Mouse (Mus musculus) MEL (cell line): ENCODE results near the gene Gnaq. TPM values are rescaled to one million over a fixed set of nuclear protein-coding genes. Genes with fewer than 3 reads are reported as not detected.

Experiments
- DNase-seq: peaks from one replicate; pipeline ENCODE4 v3.0.0; 2011; ENCODE audit warnings: low read depth, low spot score
- H3K27ac ChIP-seq: 2 replicates; pipeline ENCODE4 v1.5.1; 2012; ENCODE audit warnings: low read depth, mild to moderate bottlenecking, control low read depth, low read length, moderate library complexity; ENCODE audit not compliant: control insufficient read depth
- H3K27me3 ChIP-seq, 2 experiments: fragments of 150-350 bp in 1 of 2; sonication (generic) in 1 of 2; 2 replicates each; pipeline ENCODE4 v1.6.1; 2012; ENCODE audit warnings: low read length in 2 of 2, mild to moderate bottlenecking in 2 of 2, improper control_type of control experiment in 1 of 2, moderate library complexity in 1 of 2; ENCODE audit not compliant: insufficient read depth in 2 of 2, control insufficient read depth in 1 of 2
- H3K36me3 ChIP-seq, 2 experiments: 2 replicates each; pipeline ENCODE4 v1.6.1; 2012 to 2014; ENCODE audit warnings: low read length in 2 of 2, improper control_type of control experiment in 1 of 2, inconsistent platforms in 1 of 2, mild to moderate bottlenecking in 1 of 2; ENCODE audit not compliant: insufficient read depth in 2 of 2, control insufficient read depth in 1 of 2
- H3K4me1 ChIP-seq, 2 experiments: fragments of 150-350 bp in 1 of 2; sonication (generic) in 1 of 2; 2 replicates each; pipeline ENCODE4 v1.6.1; 2012; ENCODE audit warnings: low read length in 2 of 2, improper control_type of control experiment in 1 of 2, mild to moderate bottlenecking in 1 of 2; ENCODE audit not compliant: insufficient read depth in 2 of 2, control insufficient read depth in 1 of 2
- H3K4me3 ChIP-seq, 2 experiments: fragments of 150-350 bp in 1 of 2; sonication (generic) in 1 of 2; 2 replicates each; pipeline ENCODE4 v1.5.1; 2012; ENCODE audit warnings: low read depth in 2 of 2, low read length in 2 of 2, mild to moderate bottlenecking in 2 of 2, moderate library complexity in 2 of 2, control low read depth in 1 of 2, improper control_type of control experiment in 1 of 2; ENCODE audit not compliant: control insufficient read depth in 1 of 2, insufficient read depth in 1 of 2
- H3K79me2 ChIP-seq: 2 replicates; pipeline ENCODE4 v1.6.1; 2012; ENCODE audit warnings: mild to moderate bottlenecking, low read length, moderate library complexity; ENCODE audit not compliant: control insufficient read depth, poor library complexity, insufficient read depth
- H3K9ac ChIP-seq: 2 replicates; pipeline ENCODE4 v1.6.1; 2012; ENCODE audit warnings: low read depth, mild to moderate bottlenecking, control low read depth, low read length, moderate library complexity; ENCODE audit not compliant: control insufficient read depth, poor library complexity, severe bottlenecking
- H3K9me3 ChIP-seq: fragments of 150-350 bp; sonication (generic); replicated peaks from 2 replicates; pipeline ENCODE4 v1.6.1; 2012; ENCODE audit warnings: mild to moderate bottlenecking, low read length, improper control_type of control experiment, moderate library complexity; ENCODE audit not compliant: insufficient read depth
- BHLHE40 ChIP-seq: IDR thresholded peaks from 2 replicates; pipeline ENCODE4 v1.6.1; 2012; ENCODE audit warnings: low read depth, mild to moderate bottlenecking, inconsistent platforms, low read length, improper control_type of control experiment, borderline replicate concordance
- CHD2 ChIP-seq: IDR thresholded peaks from 2 replicates; pipeline ENCODE4 v1.6.1; 2011; ENCODE audit warnings: low read length, improper control_type of control experiment
- CTCF ChIP-seq, 3 experiments: IDR thresholded peaks in 2 of 3; conservative IDR thresholded peaks in 1 of 3; 2 replicates each; pipeline ENCODE4 v1.5.1; 2011 to 2012; ENCODE audit warnings: low read length in 3 of 3, low read depth in 2 of 3, mild to moderate bottlenecking in 2 of 3, improper control_type of control experiment in 1 of 3, inconsistent platforms in 1 of 3, mixed read lengths in 1 of 3, moderate library complexity in 1 of 3; ENCODE audit not compliant: control insufficient read depth in 1 of 3, insufficient read depth in 1 of 3, poor library complexity in 1 of 3, severe bottlenecking in 1 of 3
- E2F4 ChIP-seq: IDR thresholded peaks from 2 replicates; pipeline ENCODE4 v1.6.1; 2011; ENCODE audit warnings: low read depth, low read length, improper control_type of control experiment, borderline replicate concordance
- ELF1 ChIP-seq: IDR thresholded peaks from 2 replicates; pipeline ENCODE4 v1.6.1; 2014; ENCODE audit warnings: low read depth, mild to moderate bottlenecking, inconsistent platforms, low read length, improper control_type of control experiment, moderate library complexity
- EP300 ChIP-seq, 2 experiments: IDR thresholded peaks; 2 replicates each; pipeline ENCODE4 v1.6.1; 2011; ENCODE audit warnings: improper control_type of control experiment in 2 of 2, low read length in 2 of 2, low read depth in 1 of 2, mild to moderate bottlenecking in 1 of 2
- ETS1 ChIP-seq: IDR thresholded peaks from 2 replicates; pipeline ENCODE4 v1.6.1; 2012; ENCODE audit warnings: low read depth, mild to moderate bottlenecking, inconsistent platforms, low read length, improper control_type of control experiment, moderate library complexity
- GABPA ChIP-seq: IDR thresholded peaks from 2 replicates; pipeline ENCODE4 v1.6.1; 2012; ENCODE audit warnings: low read depth, mild to moderate bottlenecking, inconsistent platforms, low read length, improper control_type of control experiment, moderate library complexity
- GATA1 ChIP-seq: IDR thresholded peaks from 2 replicates; pipeline ENCODE4 v1.6.1; 2011; ENCODE audit warnings: low read depth, low read length, improper control_type of control experiment
- JUND ChIP-seq: IDR thresholded peaks from 2 replicates; pipeline ENCODE4 v1.6.1; 2011; ENCODE audit warnings: low read depth, mild to moderate bottlenecking, improper control_type of control experiment, low read length
- KAT2A ChIP-seq: conservative IDR thresholded peaks from 2 replicates; pipeline ENCODE4 v1.6.1; 2012; ENCODE audit warnings: low read depth, low read length, improper control_type of control experiment, inconsistent platforms
- MAX ChIP-seq: IDR thresholded peaks from 2 replicates; pipeline ENCODE4 v1.6.1; 2011; ENCODE audit warnings: low read length, improper control_type of control experiment
- MAZ ChIP-seq: IDR thresholded peaks from 2 replicates; pipeline ENCODE4 v1.6.1; 2012; ENCODE audit warnings: low read depth, mild to moderate bottlenecking, inconsistent platforms, low read length, improper control_type of control experiment
- MEF2A ChIP-seq: IDR thresholded peaks from 2 replicates; pipeline ENCODE4 v1.6.1; 2014; ENCODE audit warnings: low read depth, mild to moderate bottlenecking, inconsistent platforms, low read length, improper control_type of control experiment; ENCODE audit not compliant: poor library complexity, insufficient replicate concordance, severe bottlenecking; ENCODE audit errors: extremely low read depth
- MYB ChIP-seq: IDR thresholded peaks from 2 replicates; pipeline ENCODE4 v1.6.1; 2011; ENCODE audit warnings: mild to moderate bottlenecking, low read depth, low read length, improper control_type of control experiment
- MYC ChIP-seq: IDR thresholded peaks from 2 replicates; pipeline ENCODE4 v1.6.1; 2011; ENCODE audit warnings: low read depth, mild to moderate bottlenecking, low read length, improper control_type of control experiment, moderate library complexity
- NELFE ChIP-seq: IDR thresholded peaks from 2 replicates; pipeline ENCODE4 v1.6.1; 2011; ENCODE audit warnings: low read depth, low read length, improper control_type of control experiment
- NRF1 ChIP-seq: IDR thresholded peaks from 2 replicates; pipeline ENCODE4 v1.6.1; 2014; ENCODE audit warnings: low read depth, mild to moderate bottlenecking, inconsistent platforms, low read length, improper control_type of control experiment, moderate library complexity; ENCODE audit not compliant: poor library complexity, insufficient read depth, severe bottlenecking
- POLR2A ChIP-seq, 2 experiments: IDR thresholded peaks; 2 replicates each; pipeline ENCODE4 v1.6.1; 2011 to 2012; ENCODE audit warnings: low read length in 2 of 2, mild to moderate bottlenecking in 2 of 2, control low read depth in 1 of 2, improper control_type of control experiment in 1 of 2, low read depth in 1 of 2, moderate library complexity in 1 of 2; ENCODE audit not compliant: control insufficient read depth in 1 of 2, insufficient read depth in 1 of 2, poor library complexity in 1 of 2
- POLR2AphosphoS2 ChIP-seq: IDR thresholded peaks from 2 replicates; pipeline ENCODE4 v1.6.1; 2011; ENCODE audit warnings: low read length, improper control_type of control experiment
- POLR2AphosphoS5 ChIP-seq: IDR thresholded peaks from 2 replicates; pipeline ENCODE4 v1.6.1; 2012; ENCODE audit warnings: low read depth, borderline replicate concordance, mild to moderate bottlenecking, inconsistent platforms, low read length, moderate library complexity, mixed read lengths
- RAD21 ChIP-seq: IDR thresholded peaks from 2 replicates; pipeline ENCODE4 v1.6.1; 2011; ENCODE audit warnings: mild to moderate bottlenecking, low read depth, low read length, improper control_type of control experiment
- SIN3A ChIP-seq: IDR thresholded peaks from 2 replicates; pipeline ENCODE4 v1.6.1; 2012; ENCODE audit warnings: low read length, improper control_type of control experiment, inconsistent platforms
- SMC3 ChIP-seq: IDR thresholded peaks from 2 replicates; pipeline ENCODE4 v1.6.1; 2011; ENCODE audit warnings: low read depth, low read length, improper control_type of control experiment
- TAL1 ChIP-seq: IDR thresholded peaks from 2 replicates; pipeline ENCODE4 v1.6.1; 2012; ENCODE audit warnings: mild to moderate bottlenecking, inconsistent platforms, low read length, moderate library complexity, mixed read lengths
- TBP ChIP-seq: IDR thresholded peaks from 2 replicates; pipeline ENCODE4 v1.8.0; 2011; ENCODE audit warnings: low read depth, low read length, improper control_type of control experiment
- TCF12 ChIP-seq: IDR thresholded peaks from 2 replicates; pipeline ENCODE4 v1.6.1; 2014; ENCODE audit warnings: low read depth, mild to moderate bottlenecking, inconsistent platforms, low read length, improper control_type of control experiment, moderate library complexity
- UBTF ChIP-seq: IDR thresholded peaks from 2 replicates; pipeline ENCODE4 v1.6.1; 2012; ENCODE audit warnings: low read depth, mild to moderate bottlenecking, inconsistent platforms, low read length, improper control_type of control experiment, moderate library complexity, borderline replicate concordance; ENCODE audit not compliant: insufficient read depth
- USF1 ChIP-seq: IDR thresholded peaks from 2 replicates; pipeline ENCODE4 v1.6.1; 2014; ENCODE audit warnings: low read depth, mild to moderate bottlenecking, inconsistent platforms, low read length, improper control_type of control experiment, moderate library complexity
- ZC3H11A ChIP-seq: IDR thresholded peaks from 2 replicates; pipeline ENCODE4 v1.6.1; 2012; ENCODE audit warnings: low read depth, mild to moderate bottlenecking, inconsistent platforms, low read length, improper control_type of control experiment
- ZKSCAN1 ChIP-seq: IDR thresholded peaks from 2 replicates; pipeline ENCODE4 v1.6.1; 2012; ENCODE audit warnings: low read depth, mild to moderate bottlenecking, inconsistent platforms, low read length, improper control_type of control experiment, moderate library complexity
- ZNF384 ChIP-seq: IDR thresholded peaks from 2 replicates; pipeline ENCODE4 v1.6.1; 2012; ENCODE audit warnings: low read depth, mild to moderate bottlenecking, inconsistent platforms, low read length, improper control_type of control experiment
- polyA plus RNA-seq, 2 experiments: library from polyadenylated mRNA; stranded (reverse) in 1 of 2; unstranded in 1 of 2; fragments of >175 nt in 1 of 2; fragments of >200 nt in 1 of 2; gene quantifications; 2 replicates each; pipeline versions ENCODE4 v1.2.1 to v1.2.4; 2012; ENCODE audit warnings: low replicate concordance in 2 of 2, low read depth in 1 of 2; ENCODE audit not compliant: insufficient read length in 2 of 2, insufficient read depth in 1 of 2, missing spikeins in 1 of 2
- total RNA-seq: library from RNA; depleted of rRNA; stranded (reverse); fragments of 300-350 nt; gene quantifications from 2 replicates; pipeline ENCODE4 v1.2.3, GENCODE M21; 2012

Gene Gnaq
- total and polyA plus RNA-seq, 3 experiments: not detected

GRCm38 (mm10) chr19:16353701-16354136 is 221.1 kb downstream of the Gnaq start:
- DNase-seq: peak; percentile 68
- Histone ChIP-seq H3K79me2 (no peaks in the 10 kb centered on the region), H3K4me3 (no peak overlapping the region), H3K36me3 (no peaks in the 10 kb centered on the region), H3K9ac (no peak overlapping the region), H3K9me3 (no peaks in the 10 kb centered on the region), H3K27me3 (peaks cover 0 to 1% of the 10 kb centered on the region in 2 experiments; a peak in 1 of 4 replicates), H3K27ac (no peak overlapping the region), H3K4me1 (no peaks in the 10 kb centered on the region)
- TF ChIP-seq ZNF384: no peak
- no peak for TF ChIP-seq TCF12
- no peak for TF ChIP-seq ETS1
- TF ChIP-seq SIN3A: no peak
- no peak for TF ChIP-seq MYC
- no peak for TF ChIP-seq E2F4
- TF ChIP-seq BHLHE40: no peak
- no peak for TF ChIP-seq JUND
- TF ChIP-seq MAZ: no peak
- TF ChIP-seq MAX: no peak
- TF ChIP-seq POLR2A (IDR thresholded peaks at IDR 0.05; ENCODE audit: control insufficient read depth in 1 of 2, insufficient read depth in 1 of 2, low read depth in 1 of 2, low read length in 2 of 2, poor library complexity in 1 of 2): no peak
- no peak for TF ChIP-seq ELF1
- TF ChIP-seq POLR2AphosphoS5: no peak
- peak in 2 of 3 experiments; percentile 64 to 87; a peak in 4 of 6 replicates for TF ChIP-seq CTCF (IDR thresholded peaks at IDR 0.05 in 2 of 3, conservative IDR thresholded peaks at IDR 0.05 in 1 of 3; ENCODE audit: control insufficient read depth in 1 of 3, insufficient read depth in 1 of 3, low read depth in 2 of 3, low read length in 3 of 3, poor library complexity in 1 of 3, severe bottlenecking in 1 of 3)
- TF ChIP-seq USF1: no peak
- peak; percentile 92 for TF ChIP-seq RAD21
- TF ChIP-seq POLR2AphosphoS2: no peak
- no peak for TF ChIP-seq TBP
- no peak for TF ChIP-seq EP300 (IDR thresholded peaks at IDR 0.05; ENCODE audit: low read depth in 1 of 2, low read length in 2 of 2)
- no peak for TF ChIP-seq NELFE
- no peak for TF ChIP-seq KAT2A
- no peak for TF ChIP-seq GABPA
- TF ChIP-seq ZC3H11A: peak; percentile 92
- TF ChIP-seq CHD2: no peak
- no peak for TF ChIP-seq MYB
- peak; percentile 94 for TF ChIP-seq SMC3
- TF ChIP-seq TAL1: no peak
- no peak for TF ChIP-seq UBTF
- no peak for TF ChIP-seq NRF1
- no peak for TF ChIP-seq GATA1
- TF ChIP-seq ZKSCAN1: no peak
- no peak for TF ChIP-seq MEF2A
